Mouse (Mus musculus): ENCODE results near the gene Sdsl. TPM values are rescaled to one million over a fixed set of nuclear protein-coding genes. Genes with fewer than 3 reads are reported as not detected.

Gene Sdsl
- not detected for polyA plus RNA-seq (2014; fragmentation: Illumina TruSeq; extraction: RNeasy Lipid Tissue Mini Kit (QIAGEN cat#74804))

GRCm38 (mm10) chr5:120472770-120473169 is at the start of gene Sdsl:
Gene Sdsl, minus strand, starts transcription at chr5:120472810.

GRCm38 (mm10) chr5:120510982-120511642 is 38.5 kb upstream of the Sdsl start, which contains the start of gene Slc8b1:
Gene Slc8b1, plus strand, starts transcription at chr5:120511168.

GRCm38 (mm10) chr5:120503144-120503795 is 30.7 kb upstream of the Sdsl start, which contains the start of gene Plbd2:
Gene Plbd2, minus strand, starts transcription at chr5:120503625.

GRCm38 (mm10) chr5:120476296-120476695 is 3.7 kb upstream of the Sdsl start, which contains the start of gene Sds:
Gene Sds, plus strand, starts transcription at chr5:120476526.

DNA sequence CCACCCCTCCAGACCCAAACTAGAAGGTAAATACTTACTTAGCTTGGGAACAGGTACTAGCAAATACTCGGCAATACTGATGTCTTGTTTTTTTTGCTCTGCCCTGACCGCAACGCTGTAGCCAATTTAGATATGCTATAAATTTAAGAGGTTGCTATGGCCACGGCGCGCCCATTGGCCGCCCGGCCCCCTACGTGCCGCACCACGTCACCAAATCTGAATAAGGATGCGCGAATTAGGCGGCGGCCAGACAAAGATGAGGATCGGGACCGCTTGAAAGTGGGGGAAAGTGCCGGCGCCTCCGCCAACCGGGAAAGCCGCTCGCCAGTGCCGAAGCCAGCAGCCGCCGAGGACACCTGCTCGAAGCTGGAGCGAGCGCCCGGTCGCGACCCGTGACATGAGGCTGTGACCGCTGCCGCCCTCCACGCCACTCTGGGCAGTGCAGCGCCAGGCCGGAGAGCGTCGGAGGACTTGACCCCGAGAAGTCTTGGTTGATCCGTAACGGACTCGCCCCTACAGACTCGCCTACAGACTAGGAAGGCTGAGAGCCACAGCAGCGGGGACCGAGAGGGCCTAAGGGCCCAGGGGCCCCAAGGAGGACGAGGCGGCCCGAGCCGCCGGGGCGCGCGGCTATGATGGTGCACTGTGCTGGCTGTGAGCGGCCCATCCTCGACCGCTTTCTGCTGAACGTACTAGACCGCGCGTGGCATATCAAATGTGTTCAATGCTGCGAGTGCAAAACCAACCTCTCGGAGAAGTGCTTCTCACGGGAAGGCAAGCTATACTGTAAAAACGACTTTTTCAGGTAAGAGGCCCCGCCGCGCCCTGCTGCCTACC is 40.7 kb downstream of the Sdsl start, which contains the start of gene Lhx5:
Gene Lhx5 (plus strand): TSS at position 51 of the 837 bp plus-strand sequence.

Other genes with a start within 250 kb of the Sdsl start
- not detected for gene Lhx5, start 41.1 kb downstream of the Sdsl start, polyA plus RNA-seq (2014; fragmentation: Illumina TruSeq; extraction: RNeasy Lipid Tissue Mini Kit (QIAGEN cat#74804))
- gene Sds, start 3.7 kb upstream of the Sdsl start, polyA plus RNA-seq (2014; fragmentation: Illumina TruSeq; extraction: RNeasy Lipid Tissue Mini Kit (QIAGEN cat#74804)) = not detected
- gene Plbd2, start 30.8 kb upstream of the Sdsl start, polyA plus RNA-seq (2014; fragmentation: Illumina TruSeq; extraction: RNeasy Lipid Tissue Mini Kit (QIAGEN cat#74804)) = 0.66 TPM
- 0.43 TPM for gene Slc8b1, start 38.4 kb upstream of the Sdsl start, polyA plus RNA-seq (2014; fragmentation: Illumina TruSeq; extraction: RNeasy Lipid Tissue Mini Kit (QIAGEN cat#74804))
- 3.1 TPM for gene Tpcn1, start 115.9 kb upstream of the Sdsl start, polyA plus RNA-seq (2014; fragmentation: Illumina TruSeq; extraction: RNeasy Lipid Tissue Mini Kit (QIAGEN cat#74804))
- not detected for gene Iqcd, start 116.2 kb upstream of the Sdsl start, polyA plus RNA-seq (2014; fragmentation: Illumina TruSeq; extraction: RNeasy Lipid Tissue Mini Kit (QIAGEN cat#74804))
- not detected for gene Rita1, start 139.8 kb upstream of the Sdsl start, polyA plus RNA-seq (2014; fragmentation: Illumina TruSeq; extraction: RNeasy Lipid Tissue Mini Kit (QIAGEN cat#74804))
- 0.60 TPM for gene Ddx54, start 139.9 kb upstream of the Sdsl start, polyA plus RNA-seq (2014; fragmentation: Illumina TruSeq; extraction: RNeasy Lipid Tissue Mini Kit (QIAGEN cat#74804))
- gene Cfap73, start 161.4 kb upstream of the Sdsl start, polyA plus RNA-seq (2014; fragmentation: Illumina TruSeq; extraction: RNeasy Lipid Tissue Mini Kit (QIAGEN cat#74804)) = not detected
- not detected for gene Rasal1, start 176.0 kb upstream of the Sdsl start, polyA plus RNA-seq (2014; fragmentation: Illumina TruSeq; extraction: RNeasy Lipid Tissue Mini Kit (QIAGEN cat#74804))
- 0.34 TPM for gene Dtx1, start 239.1 kb upstream of the Sdsl start, polyA plus RNA-seq (2014; fragmentation: Illumina TruSeq; extraction: RNeasy Lipid Tissue Mini Kit (QIAGEN cat#74804))

Measured in ovary, adult 10 weeks (tissue).